Mouse (Mus musculus): Measurements from ENCODE around the gene Slc45a1.

- no peak for TF ChIP-seq POLR2A (IDR thresholded peaks at IDR 0.05; ENCODE audit: borderline replicate concordance, low read depth, low read length)
- no peak for TF ChIP-seq CTCF (IDR thresholded peaks at IDR 0.05; ENCODE audit: low read depth, low read length)
Measured at GRCm38 (mm10) chr4:150685043-150685777, 33.2 kb upstream of the Slc45a1 start.

Data from bone marrow macrophage, adult 2 months (primary cell).